Mouse (Mus musculus) skeletal muscle tissue, adult 2 months (tissue): ENCODE results near the gene Cryzl1.

Source experiments
- DNase-seq: peaks from one replicate; pipeline ENCODE4 v3.0.0-alpha.2; 2012; ENCODE audit warnings: low read depth, low spot score

Cryzl1 gene

GRCm38 (mm10) chr16:91688619-91689334 lies 40.0 kb downstream of the Cryzl1 start, which contains the start of gene Donson:
Gene Donson (minus strand): TSS chr16:91688770.
- peak; percentile 84 for DNase-seq

DNA sequence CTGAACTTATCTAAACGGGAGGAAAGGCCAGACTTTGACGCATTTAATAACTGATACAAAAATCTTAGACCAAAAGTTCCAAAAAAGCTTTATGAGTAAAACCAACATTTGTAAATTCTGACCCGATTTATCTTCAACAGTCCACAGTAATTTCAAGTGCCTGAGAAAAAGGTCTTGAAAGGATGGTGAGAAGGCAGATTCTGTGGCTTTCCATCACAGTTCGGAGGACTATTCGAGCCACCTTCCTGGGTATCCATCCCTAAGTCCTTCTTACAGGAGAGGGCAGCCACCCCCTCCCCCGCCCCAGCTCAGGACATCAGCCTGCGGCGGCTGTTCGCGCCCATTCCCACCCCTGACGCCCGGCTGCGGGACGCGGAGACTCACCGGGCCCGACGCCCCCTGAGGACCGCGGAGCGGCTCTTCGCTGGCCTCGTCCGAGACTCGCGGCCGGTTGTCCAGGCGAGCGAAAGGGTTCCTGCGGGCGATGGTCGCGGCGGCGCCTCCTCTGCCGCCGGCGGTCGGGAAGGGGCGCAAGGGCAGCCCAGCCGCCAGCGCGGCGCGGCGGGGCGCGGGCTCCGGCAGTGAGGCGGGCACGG lies 40.7 kb downstream of the Cryzl1 start:
- no peak for DNase-seq

DNA sequence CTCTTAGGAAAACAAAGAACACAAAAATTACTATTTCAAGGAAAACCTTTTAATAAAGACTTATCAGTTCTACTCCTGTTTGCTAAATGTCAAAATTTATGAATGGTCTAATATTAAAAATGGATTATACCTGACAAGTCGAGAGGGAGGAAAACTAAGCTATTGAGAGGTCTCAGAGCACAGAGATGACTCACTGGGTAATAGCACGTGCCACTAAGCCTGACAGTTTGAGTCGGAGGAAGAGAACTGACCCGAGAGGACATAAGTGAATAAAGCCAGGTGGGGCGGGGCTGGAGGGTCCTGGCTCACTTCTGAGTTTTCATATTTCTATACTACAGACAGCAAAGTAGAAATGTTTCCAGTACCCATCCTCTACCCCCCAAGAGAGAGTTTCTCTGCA lies 42.4 kb downstream of the Cryzl1 start:
- DNase-seq: no peak

DNA sequence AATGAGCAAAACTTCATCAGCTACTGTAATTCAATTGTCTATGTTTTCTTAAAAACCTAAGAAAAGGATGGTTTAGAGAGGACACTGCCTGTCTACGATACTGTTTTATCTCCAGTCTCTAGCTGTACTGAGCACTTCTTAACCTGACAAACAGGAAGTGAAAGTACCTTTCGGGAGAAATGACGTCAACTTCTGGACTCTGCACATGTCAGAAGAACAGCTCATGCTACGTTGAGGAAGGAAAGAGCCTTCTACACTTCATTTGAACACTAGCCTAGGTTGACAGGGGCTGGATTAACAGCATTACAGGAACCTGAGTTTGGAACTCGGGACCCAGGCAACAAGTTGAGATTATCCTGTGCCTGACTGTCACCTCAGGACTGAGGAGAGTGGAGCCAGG lies 43.2 kb downstream of the Cryzl1 start:
- DNase-seq: peak; percentile 20

- no peak for DNase-seq
Observed at GRCm38 (mm10) chr16:91680656-91681055, 48.1 kb downstream of the Cryzl1 start.

- no peak for DNase-seq
Observed at GRCm38 (mm10) chr16:91678147-91678911, 50.4 kb downstream of the Cryzl1 start.

DNA sequence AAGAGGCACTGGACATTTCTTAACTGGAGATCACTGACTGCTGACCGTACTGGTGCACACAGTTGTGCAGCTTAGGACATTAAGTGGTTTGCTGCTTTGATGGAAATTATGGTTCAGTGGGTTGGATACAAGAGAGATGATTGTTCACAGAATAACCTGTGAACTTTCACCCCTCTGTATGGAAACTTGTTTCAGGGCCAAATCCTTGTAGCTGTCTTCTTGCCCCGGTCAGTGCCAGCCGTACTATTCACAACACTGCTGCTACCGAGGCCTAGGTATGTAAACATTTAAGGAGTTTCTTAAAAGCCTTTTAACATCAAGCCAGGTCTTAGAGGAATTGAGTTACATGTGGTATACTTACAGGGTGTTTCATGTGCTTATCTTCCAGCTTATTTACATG lies 54.3 kb downstream of the Cryzl1 start:
- DNase-seq: no peak

DNA sequence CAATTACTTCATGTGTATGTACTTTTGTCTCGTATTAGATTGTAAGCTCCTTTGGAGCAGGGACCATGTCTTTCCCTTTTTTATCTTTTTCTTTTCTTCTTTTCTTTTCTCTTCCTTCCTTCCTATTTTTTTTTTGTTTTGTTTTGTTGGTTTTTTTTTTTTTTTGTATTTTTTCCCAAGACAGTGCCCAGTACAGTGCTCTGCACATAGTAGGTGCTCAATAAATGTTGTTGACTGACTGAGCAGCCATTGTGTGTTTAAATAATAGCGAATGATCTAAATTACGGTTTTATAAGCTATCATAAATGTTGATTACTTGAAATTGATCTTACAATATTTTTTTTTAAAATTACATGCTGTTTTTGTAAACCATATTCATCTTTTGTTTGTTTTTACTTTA lies 65.0 kb downstream of the Cryzl1 start:
- DNase-seq: no peak

DNA sequence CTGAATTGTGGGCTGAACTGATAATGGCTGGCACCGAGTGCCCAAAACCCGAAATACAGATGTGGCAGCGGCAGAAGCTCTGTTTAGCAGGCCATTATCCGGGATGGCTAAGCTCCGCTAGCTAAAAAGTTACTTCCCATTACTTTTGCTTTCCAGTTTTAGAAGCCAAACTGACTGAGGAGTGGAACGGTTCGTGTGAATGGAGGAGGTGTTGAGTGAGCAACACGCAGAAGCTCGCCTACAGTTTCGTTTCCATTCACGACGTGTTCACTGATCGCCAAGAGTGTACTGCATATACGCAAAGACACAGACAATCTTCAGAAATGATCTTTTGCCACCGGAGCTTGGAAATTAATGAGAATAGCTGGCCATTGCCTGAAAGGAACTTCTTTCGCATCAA lies 66.4 kb downstream of the Cryzl1 start:
- DNase-seq: no peak

GRCm38 (mm10) chr16:91661397-91661796 lies 67.4 kb downstream of the Cryzl1 start:
- DNase-seq: no peak

- no peak for DNase-seq
Observed at GRCm38 (mm10) chr16:91659798-91660197, 69.0 kb downstream of the Cryzl1 start.

GRCm38 (mm10) chr16:91658471-91658870 lies 70.3 kb downstream of the Cryzl1 start:
- DNase-seq: no peak

DNA sequence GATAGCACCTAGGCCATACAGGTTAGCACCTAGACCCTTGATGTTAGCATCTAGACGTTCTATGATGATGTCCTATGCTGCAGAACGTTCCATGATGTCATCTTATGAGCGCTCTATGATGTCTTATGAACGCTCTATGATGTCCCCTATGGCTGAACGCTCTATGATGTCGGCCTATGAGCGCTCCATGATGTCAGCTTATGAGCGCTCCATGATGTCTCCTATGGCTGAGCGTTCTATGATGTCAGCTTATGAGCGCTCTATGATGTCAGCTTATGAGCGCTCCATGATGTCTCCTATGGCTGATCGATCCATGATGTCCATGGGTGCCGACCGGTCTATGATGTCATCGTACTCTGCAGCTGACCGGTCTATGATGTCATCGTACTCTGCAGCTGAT lies 71.5 kb downstream of the Cryzl1 start:
- DNase-seq: no peak

DNA sequence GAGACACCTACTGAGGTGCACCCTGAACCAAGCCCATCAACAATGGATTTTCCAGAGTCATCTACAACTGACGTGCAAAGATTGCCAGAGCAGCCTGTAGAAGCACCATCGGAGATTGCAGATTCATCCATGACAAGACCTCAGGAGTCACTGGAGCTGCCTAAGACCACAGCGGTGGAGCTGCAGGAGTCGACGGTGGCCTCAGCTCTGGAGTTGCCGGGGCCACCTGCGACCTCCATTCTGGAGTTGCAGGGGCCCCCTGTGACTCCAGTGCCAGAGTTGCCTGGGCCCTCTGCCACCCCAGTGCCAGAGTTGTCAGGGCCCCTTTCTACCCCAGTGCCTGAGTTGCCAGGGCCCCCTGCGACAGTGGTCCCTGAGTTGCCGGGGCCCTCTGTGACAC lies 73.5 kb downstream of the Cryzl1 start:
- DNase-seq: no peak

- DNase-seq: no peak
Observed at GRCm38 (mm10) chr16:91652191-91652590, 76.6 kb downstream of the Cryzl1 start.

- no peak for DNase-seq
Observed at GRCm38 (mm10) chr16:91649781-91650180, 79.0 kb downstream of the Cryzl1 start.

DNA sequence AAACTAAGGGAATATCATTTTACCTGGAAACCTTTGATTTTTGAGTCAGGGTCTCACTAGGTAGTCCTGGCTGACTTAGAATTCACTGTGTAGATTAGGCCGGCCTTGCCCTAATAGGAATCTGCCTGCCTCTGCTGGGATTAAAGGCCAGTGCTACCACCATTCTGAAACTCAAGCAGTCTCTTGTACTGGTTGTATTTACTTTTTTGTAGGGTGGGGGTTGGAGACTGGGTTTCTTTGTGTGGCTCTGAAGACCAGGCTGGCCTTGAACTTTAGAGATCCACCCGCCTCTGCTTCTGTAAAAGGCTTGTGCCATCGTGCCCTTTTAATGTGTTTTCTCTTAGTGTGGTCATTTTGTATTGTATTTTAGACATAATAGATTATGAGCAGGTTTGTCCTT lies 79.5 kb downstream of the Cryzl1 start:
- no peak for DNase-seq

DNA sequence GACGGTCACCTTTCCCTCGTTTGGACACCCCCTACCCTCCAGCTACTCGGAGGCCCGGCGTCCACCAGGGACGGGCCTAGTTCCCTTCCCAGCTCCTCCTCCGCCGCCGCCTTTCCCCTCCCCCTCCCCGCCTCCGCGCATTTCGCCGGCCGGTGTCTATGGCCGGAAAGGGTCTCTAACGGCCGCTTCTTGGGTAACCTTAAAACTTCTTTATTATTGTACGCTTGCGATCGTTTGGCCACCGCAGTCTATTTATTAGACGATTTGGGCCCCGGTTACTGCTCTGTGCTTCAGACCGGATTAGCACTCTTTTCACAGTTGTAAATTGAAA lies 80.6 kb downstream of the Cryzl1 start:
- peak; percentile 48 for DNase-seq

DNA sequence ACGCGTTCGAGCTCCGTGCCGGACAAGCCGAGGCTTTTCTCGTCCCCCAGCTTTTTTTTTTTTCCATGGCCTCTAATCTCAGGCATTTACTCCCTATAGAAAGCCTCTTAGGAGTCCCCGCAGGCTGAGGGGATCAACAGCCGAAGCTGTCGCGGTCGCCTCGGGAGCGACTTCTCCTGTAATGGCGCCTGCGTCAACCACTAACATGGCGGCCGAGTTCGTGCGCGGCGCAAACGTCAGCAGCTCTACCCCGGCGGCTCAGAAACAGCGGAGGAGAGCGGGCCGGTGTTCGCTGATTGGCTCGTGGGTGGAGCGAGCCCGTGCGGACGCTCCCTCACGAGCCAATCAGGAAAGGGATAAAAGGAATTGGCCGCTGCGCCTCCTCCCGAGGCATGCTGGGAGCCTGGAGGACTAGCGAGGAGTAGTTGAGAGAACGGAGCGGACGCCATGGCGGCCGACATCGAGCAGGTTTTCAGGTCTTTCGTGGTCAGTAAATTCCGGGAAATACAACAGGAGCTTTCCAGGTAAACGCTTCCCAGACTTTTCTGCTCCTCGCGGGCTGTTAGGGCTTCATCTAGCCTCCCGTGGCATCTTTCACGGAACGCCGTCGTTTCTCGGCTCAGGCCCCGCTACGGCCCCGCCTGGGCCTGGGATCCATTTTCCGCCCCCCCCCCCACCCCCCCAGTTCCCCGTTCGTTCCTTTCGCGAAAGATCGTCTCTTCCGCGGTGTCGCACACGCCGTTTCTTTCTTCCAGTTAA lies 81.1 kb downstream of the Cryzl1 start, which contains the start of gene Son:
Son (plus strand) TSS at position 46 of the 759 bp plus-strand sequence.
- peak; percentile 99 for DNase-seq

- DNase-seq: peak; percentile 92
Observed at GRCm38 (mm10) chr16:91646681-91647419, 81.9 kb downstream of the Cryzl1 start, which contains the start of gene Gart. Gene Gart (minus strand): TSS chr16:91646952.

DNA sequence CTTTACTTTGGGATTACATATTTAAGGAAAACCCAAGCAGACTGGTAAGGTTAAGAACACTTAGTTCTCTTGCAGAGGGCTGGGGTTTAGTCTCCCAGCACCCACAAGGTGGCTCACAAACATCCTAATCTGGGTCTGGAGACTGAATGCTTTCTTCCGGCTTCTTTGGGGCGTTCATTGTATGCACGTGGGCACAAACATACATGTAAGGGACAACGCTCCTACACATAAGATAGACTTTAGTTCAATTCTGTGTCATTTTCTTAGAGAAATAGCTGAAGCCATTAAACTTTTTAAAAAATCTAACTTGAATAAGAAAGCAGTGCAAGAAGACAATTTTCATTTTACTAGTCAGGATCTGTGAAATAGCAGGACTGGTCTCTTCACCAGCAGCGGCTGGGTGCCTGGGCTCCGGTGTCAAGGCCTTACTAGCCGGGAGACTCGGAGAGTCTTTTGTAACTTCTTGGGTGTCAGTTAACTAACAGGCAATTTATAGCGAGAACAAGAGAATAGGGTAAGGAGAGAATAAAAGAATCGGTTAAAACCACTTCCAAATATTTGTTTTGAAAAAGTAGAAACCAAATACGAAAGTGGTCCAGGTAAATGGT lies 82.7 kb downstream of the Cryzl1 start:
- DNase-seq: no peak
